Mouse (Mus musculus): ENCODE results near the gene Ctsd. TPM values are rescaled to one million over a fixed set of nuclear protein-coding genes. Genes with fewer than 3 reads are reported as not detected.

Ctsd gene
- total and polyA plus RNA-seq, 3 experiments: 61.2 to 107 (median 104) TPM

- no peaks in the 10 kb centered on the region for H3K9me3 ChIP-seq (replicated peaks; ENCODE audit: low read length)
- H3K4me2 ChIP-seq (ENCODE audit: insufficient read depth, low read depth, poor library complexity, severe bottlenecking): no peak overlapping the region
- no peak overlapping the region for H3K4me3 ChIP-seq (replicated peaks in 1 of 3; ENCODE audit: low read depth in 2 of 3, low read length in 2 of 3, poor library complexity in 1 of 3)
- peaks cover 17% of the 10 kb centered on the region for H3K27me3 ChIP-seq (replicated peaks)
- no peaks in the 10 kb centered on the region for H3K79me2 ChIP-seq (replicated peaks; ENCODE audit: control insufficient read depth, extremely low read depth, insufficient read depth, poor library complexity, severe bottlenecking)
- H3K4me1 ChIP-seq (ENCODE audit: control insufficient read depth in 1 of 2, insufficient read depth in 2 of 2): no peaks in the 10 kb centered on the region
- no peak overlapping the region for H3K27ac ChIP-seq (ENCODE audit: insufficient read depth, low read depth)
- no peak for TF ChIP-seq ZC3H11A (IDR thresholded peaks at IDR 0.05; ENCODE audit: low read depth, low read length)
- TF ChIP-seq ELF1 (IDR thresholded peaks at IDR 0.05; ENCODE audit: low read depth, low read length): no peak
- TF ChIP-seq NELFE (IDR thresholded peaks at IDR 0.05; ENCODE audit: low read depth, low read length): no peak
- no peak for TF ChIP-seq HCFC1 (IDR thresholded peaks at IDR 0.05; ENCODE audit: low read depth, low read length)
- TF ChIP-seq RAD21 (IDR thresholded peaks at IDR 0.05; ENCODE audit: low read depth, low read length): no peak
- no peak for TF ChIP-seq ZNF384 (IDR thresholded peaks at IDR 0.05; ENCODE audit: low read depth, low read length)
- TF ChIP-seq EP300 (IDR thresholded peaks at IDR 0.05; ENCODE audit: low read length): no peak
- no peak for TF ChIP-seq JUN (IDR thresholded peaks at IDR 0.05; ENCODE audit: insufficient read depth, low read depth, low read length)
- TF ChIP-seq SIN3A (IDR thresholded peaks at IDR 0.05; ENCODE audit: low read length): no peak
- in situ Hi-C loops (cut with MboI; ENCODE audit: low pct_ligation_motif_present, low pct_unique_long_range_greater_than_20kb, low sequenced_read_pairs): no loop called here
- no peak overlapping the region for H3K9ac ChIP-seq (ENCODE audit: insufficient read depth, low read depth)
- H3K36me3 ChIP-seq (replicated peaks in 1 of 2; ENCODE audit: control insufficient read depth in 1 of 2, insufficient read depth in 1 of 2, low read length in 1 of 2): peaks cover 0 to under 1% of the 10 kb centered on the region in 2 experiments
- dilution Hi-C loops (cut with MboI; ENCODE audit: extremely low pct_ligation_motif_present, extremely low pct_unique_long_range_greater_than_20kb, low sequenced_read_pairs): no loop called here
- no peak for DNase-seq (ENCODE audit: extremely low read depth)
Measured at GRCm38 (mm10) chr7:142368856-142369255, 19.0 kb downstream of the Ctsd start.

- Histone ChIP-seq H3K4me3 (replicated peaks in 1 of 3; ENCODE audit: low read depth in 2 of 3, low read length in 2 of 3, poor library complexity in 1 of 3) (no peak overlapping the region), H3K27ac (ENCODE audit: insufficient read depth, low read depth) (no peak overlapping the region), H3K27me3 (replicated peaks) (peaks cover 23% of the 10 kb centered on the region), H3K9ac (ENCODE audit: insufficient read depth, low read depth) (no peak overlapping the region), H3K4me1 (ENCODE audit: control insufficient read depth in 1 of 2, insufficient read depth in 2 of 2) (peaks cover 0 to 8% of the 10 kb centered on the region in 2 experiments; a peak in 2 of 4 replicates), H3K4me2 (ENCODE audit: insufficient read depth, low read depth, poor library complexity, severe bottlenecking) (no peak overlapping the region), H3K79me2 (replicated peaks; ENCODE audit: control insufficient read depth, extremely low read depth, insufficient read depth, poor library complexity, severe bottlenecking) (no peaks in the 10 kb centered on the region), H3K9me3 (replicated peaks; ENCODE audit: low read length) (no peaks in the 10 kb centered on the region), H3K36me3 (replicated peaks in 1 of 2; ENCODE audit: control insufficient read depth in 1 of 2, insufficient read depth in 1 of 2, low read length in 1 of 2) (no peaks in the 10 kb centered on the region)
- TF ChIP-seq KAT2A (IDR thresholded peaks at IDR 0.05; ENCODE audit: insufficient replicate concordance, low read length) (no peak), E2F4 (IDR thresholded peaks at IDR 0.05; ENCODE audit: insufficient replicate concordance, low read depth, low read length) (no peak), EP300 (IDR thresholded peaks at IDR 0.05; ENCODE audit: low read length) (no peak), CHD2 (IDR thresholded peaks at IDR 0.05; ENCODE audit: low read length) (no peak), MAZ (IDR thresholded peaks at IDR 0.05; ENCODE audit: low read depth, low read length) (no peak), SMC3 (IDR thresholded peaks at IDR 0.05; ENCODE audit: low read depth, low read length) (no peak), JUN (IDR thresholded peaks at IDR 0.05; ENCODE audit: insufficient read depth, low read depth, low read length) (no peak), BHLHE40 (IDR thresholded peaks at IDR 0.05; ENCODE audit: low read depth, low read length) (no peak), ZNF384 (IDR thresholded peaks at IDR 0.05; ENCODE audit: low read depth, low read length) (no peak), NELFE (IDR thresholded peaks at IDR 0.05; ENCODE audit: low read depth, low read length) (no peak), USF2 (conservative IDR thresholded peaks at IDR 0.05; ENCODE audit: low read depth, low read length) (no peak), MYC (IDR thresholded peaks at IDR 0.05; ENCODE audit: low read depth, low read length) (no peak), IRF4 (IDR thresholded peaks at IDR 0.05; ENCODE audit: low read depth, low read length) (no peak), USF1 (IDR thresholded peaks at IDR 0.05; ENCODE audit: low read depth, low read length) (no peak), CTCF (conservative IDR thresholded peaks at IDR 0.05 in 1 of 2, IDR thresholded peaks at IDR 0.05 in 1 of 2; ENCODE audit: low read depth in 2 of 2, low read length in 2 of 2) (no peak)
- DNase-seq (ENCODE audit: extremely low read depth): no peak
- in situ Hi-C loops (cut with MboI; ENCODE audit: low pct_ligation_motif_present, low pct_unique_long_range_greater_than_20kb, low sequenced_read_pairs): no loop called here
- dilution Hi-C loops (cut with MboI; ENCODE audit: extremely low pct_ligation_motif_present, extremely low pct_unique_long_range_greater_than_20kb, low sequenced_read_pairs): no loop called here
Measured at GRCm38 (mm10) chr7:142363107-142363506, 24.7 kb downstream of the Ctsd start.

Measured in CH12.LX (cell line).